Mouse (Mus musculus): ENCODE measurements around the gene 4930402H24Rik.

The 4930402H24Rik gene

GRCm38 (mm10) chr2:130905751-130906583 is at the start of gene 4930402H24Rik, which contains the start of gene Atrn:
Gene 4930402H24Rik, minus strand, starts transcription at chr2:130906406.
Gene Atrn, plus strand, starts transcription at chr2:130906495.
- peak; percentile 89 for DNase-seq (ENCODE audit: low read depth, low spot score)

- peak; percentile 77 for DNase-seq (ENCODE audit: low read depth, low spot score)
These were observed 44.3 kb upstream of the 4930402H24Rik start for GRCm38 (mm10) chr2:130950548-130950947.

DNA sequence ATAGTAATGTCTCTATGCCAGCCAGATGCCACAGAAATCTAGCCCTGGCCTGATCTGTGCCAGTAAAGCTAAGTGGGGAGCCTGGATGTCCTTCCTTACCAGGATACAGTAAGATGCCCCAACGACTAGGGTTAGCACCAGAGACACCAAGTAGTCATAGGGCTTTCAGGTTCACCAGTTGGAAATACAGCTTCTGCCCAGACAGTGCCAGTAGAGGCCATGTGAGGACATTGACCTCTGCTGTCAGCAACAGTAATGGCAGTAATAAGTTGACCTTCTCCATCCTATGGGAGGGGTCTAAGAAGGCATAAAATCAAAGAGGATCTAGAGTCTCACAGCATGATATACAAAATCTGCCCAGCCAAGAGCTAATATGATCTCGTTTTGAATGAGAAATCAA is 43.6 kb upstream of the 4930402H24Rik start:
- DNase-seq (ENCODE audit: low read depth, low spot score) = no peak

- DNase-seq (ENCODE audit: low read depth, low spot score) = no peak
These were observed 26.7 kb upstream of the 4930402H24Rik start for GRCm38 (mm10) chr2:130932865-130933264.

- DNase-seq (ENCODE audit: low read depth, low spot score) = no peak
These were observed 23.8 kb upstream of the 4930402H24Rik start for GRCm38 (mm10) chr2:130929994-130930393.

- DNase-seq (ENCODE audit: low read depth, low spot score) = no peak
These were observed 22.3 kb upstream of the 4930402H24Rik start for GRCm38 (mm10) chr2:130928530-130928929.

GRCm38 (mm10) chr2:130928031-130928430 is 21.8 kb upstream of the 4930402H24Rik start:
- no peak for DNase-seq (ENCODE audit: low read depth, low spot score)

DNA sequence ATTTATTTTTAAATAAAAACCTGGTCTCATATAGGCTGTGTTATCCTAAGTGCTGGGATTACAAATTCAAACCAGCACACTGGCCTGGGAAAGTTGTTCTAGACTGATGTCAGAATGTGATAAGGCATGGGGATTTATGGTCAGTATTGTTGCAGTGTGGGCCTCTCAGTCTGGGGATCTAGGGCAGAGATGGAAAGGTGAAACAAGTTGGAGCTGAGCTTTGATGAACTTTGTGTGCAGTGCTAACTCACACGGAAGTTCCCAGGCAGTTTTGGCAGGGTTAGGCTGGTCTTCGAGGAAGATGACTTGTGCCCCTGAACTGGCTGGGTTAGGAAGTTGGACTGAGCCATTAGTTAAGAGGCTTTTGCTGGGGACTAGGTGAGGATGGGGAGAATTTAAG is 18.7 kb upstream of the 4930402H24Rik start:
- DNase-seq (ENCODE audit: low read depth, low spot score) = no peak

DNA sequence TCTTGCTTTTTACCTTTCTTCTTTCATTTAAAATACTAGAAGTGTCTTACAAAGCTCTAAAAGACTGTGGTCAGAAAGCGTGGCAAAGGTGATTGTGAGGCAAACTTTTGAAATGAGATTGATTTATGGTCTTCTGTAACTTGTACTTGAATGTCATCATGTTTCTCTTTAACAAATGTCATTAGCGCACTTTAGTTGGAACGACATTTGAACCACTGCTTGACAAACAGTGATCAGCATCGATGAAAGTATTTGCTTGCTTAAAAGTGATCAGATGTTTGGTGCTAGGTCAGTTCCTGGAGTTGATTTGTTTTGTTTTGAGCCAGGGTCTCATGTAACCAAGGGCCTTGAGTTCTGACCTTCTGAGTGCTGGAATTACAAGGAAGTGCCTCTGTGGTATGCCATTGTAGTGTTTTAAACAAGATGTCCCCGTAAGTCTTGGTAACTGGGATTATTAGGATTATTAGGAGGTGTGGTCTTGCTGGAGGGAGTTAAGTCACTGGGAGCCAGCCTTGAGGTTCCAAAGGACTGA is 12.9 kb upstream of the 4930402H24Rik start:
- DNase-seq (ENCODE audit: low read depth, low spot score) = no peak

DNA sequence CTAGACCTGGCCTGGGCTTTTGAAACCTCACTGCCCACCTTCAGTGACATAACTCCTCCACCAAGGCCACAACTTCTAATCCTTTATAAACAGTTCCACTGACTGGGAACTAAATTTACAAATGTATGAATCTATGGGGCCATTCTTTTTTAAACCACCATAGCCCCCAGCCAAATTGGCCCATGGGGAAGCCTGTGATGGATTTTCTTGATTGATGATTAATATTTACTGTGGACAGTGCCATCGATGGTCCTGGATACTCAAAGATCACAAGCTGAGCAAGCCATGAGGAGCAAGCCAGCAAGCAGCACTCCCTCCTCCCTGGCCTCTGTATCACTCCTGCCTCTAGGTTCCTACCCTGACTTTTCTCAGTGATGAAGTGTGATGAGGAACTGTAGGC is 11.5 kb upstream of the 4930402H24Rik start:
- no peak for DNase-seq (ENCODE audit: low read depth, low spot score)

- DNase-seq (ENCODE audit: low read depth, low spot score) = no peak
These were observed 10.4 kb upstream of the 4930402H24Rik start for GRCm38 (mm10) chr2:130916521-130917147.

GRCm38 (mm10) chr2:130914873-130915272 is 8.7 kb upstream of the 4930402H24Rik start:
- peak; percentile 31 for DNase-seq (ENCODE audit: low read depth, low spot score)

- DNase-seq (ENCODE audit: low read depth, low spot score) = no peak
These were observed 5.5 kb upstream of the 4930402H24Rik start for GRCm38 (mm10) chr2:130911691-130912090.

- DNase-seq (ENCODE audit: low read depth, low spot score) = peak; percentile 64
These were observed 544 bp upstream of the 4930402H24Rik start for GRCm38 (mm10) chr2:130906584-130907315.

DNA sequence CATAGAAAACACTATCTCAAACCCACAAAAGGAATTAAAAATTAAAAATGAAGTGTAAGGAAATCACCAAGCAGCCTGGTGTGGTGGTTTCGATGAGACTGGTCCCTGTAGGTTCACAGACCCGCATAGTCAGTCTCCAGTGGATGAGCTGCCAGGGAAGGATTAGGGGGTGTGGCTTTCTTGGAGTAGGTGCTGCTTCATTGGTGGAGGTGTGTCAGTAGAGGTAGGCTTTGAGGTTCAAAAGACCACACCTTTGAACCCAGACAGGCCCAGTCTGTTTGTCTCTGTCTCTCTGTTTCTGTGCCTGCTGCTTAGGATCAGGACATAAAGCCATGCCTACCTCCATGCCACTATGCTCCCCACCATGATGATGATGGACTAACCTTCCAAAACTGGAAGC is 7.4 kb downstream of the 4930402H24Rik start:
- DNase-seq (ENCODE audit: low read depth, low spot score) = peak; percentile 22

GRCm38 (mm10) chr2:130897856-130898255 is 8.3 kb downstream of the 4930402H24Rik start:
- no peak for DNase-seq (ENCODE audit: low read depth, low spot score)

GRCm38 (mm10) chr2:130896944-130897343 is 9.3 kb downstream of the 4930402H24Rik start:
- DNase-seq (ENCODE audit: low read depth, low spot score) = no peak

DNA sequence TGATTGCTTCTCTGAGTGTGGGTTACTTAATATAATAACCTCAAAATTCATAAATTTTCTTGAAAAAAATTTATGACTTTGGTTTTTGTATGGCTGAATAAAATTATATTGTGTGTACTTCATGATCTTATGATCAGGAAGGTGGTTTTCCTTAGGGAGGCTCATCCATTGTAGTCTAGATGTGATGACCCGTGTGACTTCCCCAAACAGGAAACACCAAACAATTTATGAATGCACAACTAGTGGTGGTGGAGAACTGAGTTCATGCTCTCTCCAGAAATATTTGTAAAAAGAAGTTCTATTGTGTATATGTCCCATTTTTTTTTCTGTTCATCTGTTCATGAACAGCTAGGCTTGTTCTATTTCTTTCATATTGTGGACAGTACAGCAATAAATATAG is 18.8 kb downstream of the 4930402H24Rik start:
- no peak for DNase-seq (ENCODE audit: low read depth, low spot score)

- DNase-seq (ENCODE audit: low read depth, low spot score) = no peak
These were observed 19.2 kb downstream of the 4930402H24Rik start for GRCm38 (mm10) chr2:130886983-130887382.

DNA sequence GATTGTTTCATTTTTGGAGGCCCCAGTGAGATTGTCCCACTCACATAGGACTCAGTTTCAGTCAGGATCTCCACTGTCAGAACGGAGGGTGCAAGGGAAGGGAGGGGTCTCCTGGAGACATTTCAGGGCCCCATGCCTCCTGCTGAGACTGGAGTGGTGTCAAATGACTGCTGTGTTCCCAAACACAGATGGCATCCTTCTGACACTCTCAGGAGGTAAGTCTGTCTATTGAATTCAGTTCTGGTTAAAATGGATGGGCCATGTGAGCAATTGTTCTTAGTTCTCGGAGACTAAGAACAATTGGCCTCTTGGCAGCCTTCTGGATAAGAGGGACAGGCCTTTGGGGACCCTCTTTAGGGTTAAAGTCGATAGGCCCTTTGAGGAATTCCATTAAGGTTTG is 28.8 kb downstream of the 4930402H24Rik start:
- DNase-seq (ENCODE audit: low read depth, low spot score) = no peak

GRCm38 (mm10) chr2:130870916-130871315 is 35.3 kb downstream of the 4930402H24Rik start:
- DNase-seq (ENCODE audit: low read depth, low spot score) = no peak

DNA sequence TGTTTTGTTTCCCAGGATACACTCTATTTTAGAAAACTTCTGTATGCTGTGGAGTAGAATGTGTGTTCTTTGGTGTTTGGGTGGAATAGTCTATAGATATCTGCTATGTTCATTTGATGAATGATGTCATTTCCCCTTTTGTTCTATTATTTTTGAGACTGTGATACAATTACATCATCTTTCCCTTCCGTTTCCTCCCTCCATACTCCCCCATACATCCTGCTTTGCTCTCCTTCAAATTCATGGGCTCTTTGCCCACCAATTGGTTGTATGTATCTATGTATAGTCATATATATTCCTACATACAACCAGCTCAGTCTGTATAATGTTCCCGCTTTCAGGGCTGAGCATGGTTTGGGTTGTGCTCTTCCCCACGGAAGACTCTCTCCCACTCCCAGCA is 44.1 kb downstream of the 4930402H24Rik start:
- no peak for DNase-seq (ENCODE audit: low read depth, low spot score)
